Mouse (Mus musculus): ENCODE results near the gene Cd2bp2. TPM values are rescaled to one million over a fixed set of nuclear protein-coding genes. Genes with fewer than 3 reads are reported as not detected.

Gene Cd2bp2
- polyA plus RNA-seq, 1 experiment from 2014 or later: 66.9 TPM

GRCm38 (mm10) chr7:127217901-127218642 is 22.2 kb upstream of the Cd2bp2 start:
- H3K9ac ChIP-seq (replicated peaks; ENCODE audit: low read length): no peak overlapping the region
- H3K4me3 ChIP-seq (ENCODE audit: low read length): no peak overlapping the region
- no peaks in the 10 kb centered on the region for H3K27me3 ChIP-seq (ENCODE audit: insufficient read depth, low read length)
- no peak for ATAC-seq (ENCODE audit: low FRiP score, low TSS enrichment)
- H3K4me2 ChIP-seq (replicated peaks; ENCODE audit: low read depth, low read length): no peak overlapping the region
- H3K9me3 ChIP-seq (ENCODE audit: low read length): no peaks in the 10 kb centered on the region
- peaks cover 6% of the 10 kb centered on the region for H3K4me1 ChIP-seq (ENCODE audit: insufficient read depth, low read length)
- 79% methylated on average over 10 of the region's 10 CpGs for WGBS
- H3K27ac ChIP-seq (ENCODE audit: low read length): no peak overlapping the region
- no peaks in the 10 kb centered on the region for H3K36me3 ChIP-seq (ENCODE audit: insufficient read depth, low read length)

GRCm38 (mm10) chr7:127217475-127217874 is 21.6 kb upstream of the Cd2bp2 start:
- no peaks in the 10 kb centered on the region for H3K36me3 ChIP-seq (ENCODE audit: insufficient read depth, low read length)
- no peak overlapping the region for H3K27ac ChIP-seq (ENCODE audit: low read length)
- H3K9ac ChIP-seq (replicated peaks; ENCODE audit: low read length): no peak overlapping the region
- ATAC-seq (ENCODE audit: low FRiP score, low TSS enrichment): no peak
- no peak overlapping the region for H3K4me3 ChIP-seq (ENCODE audit: low read length)
- no peaks in the 10 kb centered on the region for H3K27me3 ChIP-seq (ENCODE audit: insufficient read depth, low read length)
- H3K9me3 ChIP-seq (ENCODE audit: low read length): no peaks in the 10 kb centered on the region
- peaks cover 6% of the 10 kb centered on the region for H3K4me1 ChIP-seq (ENCODE audit: insufficient read depth, low read length)
- 92% methylated on average over 6 of the region's 6 CpGs for WGBS
- H3K4me2 ChIP-seq (replicated peaks; ENCODE audit: low read depth, low read length): no peak overlapping the region

GRCm38 (mm10) chr7:127216307-127216706 is 20.5 kb upstream of the Cd2bp2 start:
- WGBS: 85% methylated on average over 5 of the region's 5 CpGs
- no peaks in the 10 kb centered on the region for H3K27me3 ChIP-seq (ENCODE audit: insufficient read depth, low read length)
- no peak overlapping the region for H3K27ac ChIP-seq (ENCODE audit: low read length)
- no peak overlapping the region for H3K9ac ChIP-seq (replicated peaks; ENCODE audit: low read length)
- no peak for ATAC-seq (ENCODE audit: low FRiP score, low TSS enrichment)
- no peaks in the 10 kb centered on the region for H3K36me3 ChIP-seq (ENCODE audit: insufficient read depth, low read length)
- no peak overlapping the region for H3K4me3 ChIP-seq (ENCODE audit: low read length)
- no peak overlapping the region for H3K4me2 ChIP-seq (replicated peaks; ENCODE audit: low read depth, low read length)
- H3K4me1 ChIP-seq (ENCODE audit: insufficient read depth, low read length): peaks cover 6% of the 10 kb centered on the region
- H3K9me3 ChIP-seq (ENCODE audit: low read length): no peaks in the 10 kb centered on the region

GRCm38 (mm10) chr7:127214981-127215871 is 19.4 kb upstream of the Cd2bp2 start:
- peaks cover 6% of the 10 kb centered on the region for H3K4me1 ChIP-seq (ENCODE audit: insufficient read depth, low read length)
- ATAC-seq (ENCODE audit: low FRiP score, low TSS enrichment): peak; percentile 39
- 20% methylated on average over 33 of the region's 33 CpGs for WGBS
- H3K27ac ChIP-seq (ENCODE audit: low read length): no peak overlapping the region
- H3K36me3 ChIP-seq (ENCODE audit: insufficient read depth, low read length): no peaks in the 10 kb centered on the region
- no peaks in the 10 kb centered on the region for H3K9me3 ChIP-seq (ENCODE audit: low read length)
- H3K27me3 ChIP-seq (ENCODE audit: insufficient read depth, low read length): no peaks in the 10 kb centered on the region
- H3K4me2 ChIP-seq (replicated peaks; ENCODE audit: low read depth, low read length): peak overlapping the region; percentile 62
- peak overlapping the region; percentile 42 for H3K4me3 ChIP-seq (ENCODE audit: low read length)
- H3K9ac ChIP-seq (replicated peaks; ENCODE audit: low read length): peak overlapping the region; percentile 69

- no peaks in the 10 kb centered on the region for H3K36me3 ChIP-seq (ENCODE audit: insufficient read depth, low read length)
- no peaks in the 10 kb centered on the region for H3K27me3 ChIP-seq (ENCODE audit: insufficient read depth, low read length)
- peak overlapping the region; percentile 62 for H3K4me2 ChIP-seq (replicated peaks; ENCODE audit: low read depth, low read length)
- no peak for ATAC-seq (ENCODE audit: low FRiP score, low TSS enrichment)
- no peaks in the 10 kb centered on the region for H3K9me3 ChIP-seq (ENCODE audit: low read length)
- 31% methylated on average over 21 of the region's 21 CpGs for WGBS
- no peak overlapping the region for H3K27ac ChIP-seq (ENCODE audit: low read length)
- H3K4me3 ChIP-seq (ENCODE audit: low read length): peak overlapping the region; percentile 42
- H3K4me1 ChIP-seq (ENCODE audit: insufficient read depth, low read length): peaks cover 6% of the 10 kb centered on the region
- peak overlapping the region; percentile 69 for H3K9ac ChIP-seq (replicated peaks; ENCODE audit: low read length)
Measured at GRCm38 (mm10) chr7:127214521-127214920, 18.7 kb upstream of the Cd2bp2 start.

- Histone ChIP-seq H3K9ac (replicated peaks; ENCODE audit: low read length) (peak overlapping the region; percentile 69; the same call in 1 of the 2 replicates), H3K36me3 (ENCODE audit: insufficient read depth, low read length) (no peaks in the 10 kb centered on the region), H3K27ac (ENCODE audit: low read length) (no peak overlapping the region), H3K9me3 (ENCODE audit: low read length) (no peaks in the 10 kb centered on the region), H3K4me2 (replicated peaks; ENCODE audit: low read depth, low read length) (peak overlapping the region; percentile 62), H3K4me3 (ENCODE audit: low read length) (0 out of 2 replicates have a peak overlapping the region, but pooled peaks have one; percentile 42), H3K4me1 (ENCODE audit: insufficient read depth, low read length) (peaks cover 6% of the 10 kb centered on the region), H3K27me3 (ENCODE audit: insufficient read depth, low read length) (no peaks in the 10 kb centered on the region)
- WGBS: 56% methylated on average over 12 of the region's 12 CpGs
- ATAC-seq (ENCODE audit: low FRiP score, low TSS enrichment): no peak
Measured at GRCm38 (mm10) chr7:127213930-127214329, 18.1 kb upstream of the Cd2bp2 start.

GRCm38 (mm10) chr7:127213485-127213884 is 17.6 kb upstream of the Cd2bp2 start:
- no peak overlapping the region for H3K9ac ChIP-seq (replicated peaks; ENCODE audit: low read length)
- peaks cover 6% of the 10 kb centered on the region for H3K4me1 ChIP-seq (ENCODE audit: insufficient read depth, low read length)
- no peak overlapping the region for H3K4me2 ChIP-seq (replicated peaks; ENCODE audit: low read depth, low read length)
- ATAC-seq (ENCODE audit: low FRiP score, low TSS enrichment): no peak
- H3K27me3 ChIP-seq (ENCODE audit: insufficient read depth, low read length): no peaks in the 10 kb centered on the region
- H3K27ac ChIP-seq (ENCODE audit: low read length): no peak overlapping the region
- no peaks in the 10 kb centered on the region for H3K36me3 ChIP-seq (ENCODE audit: insufficient read depth, low read length)
- no peak overlapping the region for H3K4me3 ChIP-seq (ENCODE audit: low read length)
- WGBS: 45% methylated on average over 7 of the region's 7 CpGs
- no peaks in the 10 kb centered on the region for H3K9me3 ChIP-seq (ENCODE audit: low read length)

- Histone ChIP-seq H3K36me3 (ENCODE audit: insufficient read depth, low read length) (no peaks in the 10 kb centered on the region), H3K4me1 (ENCODE audit: insufficient read depth, low read length) (peaks cover 6% of the 10 kb centered on the region), H3K27me3 (ENCODE audit: insufficient read depth, low read length) (no peaks in the 10 kb centered on the region), H3K4me3 (ENCODE audit: low read length) (no peak overlapping the region), H3K9me3 (ENCODE audit: low read length) (no peaks in the 10 kb centered on the region), H3K9ac (replicated peaks; ENCODE audit: low read length) (no peak overlapping the region), H3K4me2 (replicated peaks; ENCODE audit: low read depth, low read length) (no peak overlapping the region), H3K27ac (ENCODE audit: low read length) (no peak overlapping the region)
- ATAC-seq (ENCODE audit: low FRiP score, low TSS enrichment): no peak
- 85% methylated on average over 12 of the region's 12 CpGs for WGBS
Measured at GRCm38 (mm10) chr7:127212432-127213250, 16.8 kb upstream of the Cd2bp2 start.

- WGBS: 57% methylated on average over 5 of the region's 5 CpGs
- Histone ChIP-seq H3K36me3 (ENCODE audit: insufficient read depth, low read length) (no peaks in the 10 kb centered on the region), H3K9me3 (ENCODE audit: low read length) (no peaks in the 10 kb centered on the region), H3K4me1 (ENCODE audit: insufficient read depth, low read length) (peaks cover 15% of the 10 kb centered on the region), H3K9ac (replicated peaks; ENCODE audit: low read length) (no peak overlapping the region), H3K4me3 (ENCODE audit: low read length) (no peak overlapping the region), H3K27ac (ENCODE audit: low read length) (no peak overlapping the region), H3K4me2 (replicated peaks; ENCODE audit: low read depth, low read length) (no peak overlapping the region), H3K27me3 (ENCODE audit: insufficient read depth, low read length) (no peaks in the 10 kb centered on the region)
- no peak for ATAC-seq (ENCODE audit: low FRiP score, low TSS enrichment)
Measured at GRCm38 (mm10) chr7:127211014-127211745, 15.3 kb upstream of the Cd2bp2 start.

Measured in kidney, embryonic 16.5 days (tissue).